Mouse (Mus musculus) neural tube, embryonic 13.5 days (tissue): ENCODE measurements around the gene Mapk1. TPM values are rescaled to one million over a fixed set of nuclear protein-coding genes. Genes with fewer than 3 reads are reported as not detected.

Source experiments
- ATAC-seq: fragments of 200-750 bp; cut with Nextera tagmentation; 2 replicates; pipeline ENCODE4 v1.8.0; 2017; ENCODE audit warnings: low read depth, mild to moderate bottlenecking, moderate TSS enrichment, moderate library complexity
- H3K27ac ChIP-seq: fragments of 300-500 bp; sonication (generic); replicated peaks from 2 replicates; pipeline ENCODE4 v1.5.1; 2015; ENCODE audit warnings: moderate library complexity, mild to moderate bottlenecking, inconsistent platforms
- H3K27me3 ChIP-seq: fragments of 300-500 bp; sonication (generic); 2 replicates; pipeline ENCODE4 v1.6.1; 2015; ENCODE audit warnings: mild to moderate bottlenecking, inconsistent platforms
- H3K36me3 ChIP-seq: fragments of 300-500 bp; sonication (generic); 2 replicates; pipeline ENCODE4 v1.6.1; 2015; ENCODE audit warnings: mild to moderate bottlenecking, inconsistent platforms
- H3K4me1 ChIP-seq: fragments of 300-500 bp; sonication (generic); replicated peaks from 2 replicates; pipeline ENCODE4 v1.6.1; 2015; ENCODE audit warnings: inconsistent platforms
- H3K4me2 ChIP-seq: fragments of 300-500 bp; sonication (generic); 2 replicates; pipeline ENCODE4 v1.6.1; 2015; ENCODE audit warnings: inconsistent platforms, mild to moderate bottlenecking, moderate library complexity
- H3K4me3 ChIP-seq: fragments of 300-500 bp; sonication (generic); 2 replicates; pipeline ENCODE4 v1.5.1; 2015; ENCODE audit warnings: mild to moderate bottlenecking, inconsistent platforms
- H3K9ac ChIP-seq: fragments of 300-500 bp; sonication (generic); 2 replicates; pipeline ENCODE4 v1.6.1; 2015; ENCODE audit warnings: moderate library complexity, mild to moderate bottlenecking, inconsistent platforms
- H3K9me3 ChIP-seq: fragments of 300-500 bp; sonication (generic); 2 replicates; pipeline ENCODE4 v1.6.1; 2016; ENCODE audit warnings: inconsistent platforms
- WGBS: fragments of 180-500 bp; shearing (Covaris S2); methylation state at CpG from one replicate; pipeline ENCODE4 v1.1.7; 2015; 5-methylcytosine and 5-hydroxymethylcytosine counted together
- polyA plus RNA-seq: library from polyadenylated mRNA; unstranded; fragments of >200 nt; fragmentation: Nextera tagmentation; extraction: Ambion mirVana; gene quantifications from 2 replicates; pipeline ENCODE4 v1.2.1, GENCODE M21; 2015

Mapk1 gene
- polyA plus RNA-seq, 1 experiment from 2014 or later: 180 TPM

GRCm38 (mm10) chr16:17024469-17025148, 41.4 kb downstream of the Mapk1 start:
- Histone ChIP-seq H3K4me3 (no peak overlapping the region), H3K27ac (no peak overlapping the region), H3K4me2 (no peak overlapping the region), H3K4me1 (no peaks in the 10 kb centered on the region), H3K9me3 (no peaks in the 10 kb centered on the region), H3K9ac (no peak overlapping the region), H3K36me3 (peaks cover 73% of the 10 kb centered on the region), H3K27me3 (no peaks in the 10 kb centered on the region)
- ATAC-seq: no peak
- WGBS: 84% methylated on average over 3 of the region's 3 CpGs

- no peaks in the 10 kb centered on the region for H3K9me3 ChIP-seq
- no peak overlapping the region for H3K9ac ChIP-seq
- no peak overlapping the region for H3K4me3 ChIP-seq
- H3K27ac ChIP-seq: no peak overlapping the region
- no peaks in the 10 kb centered on the region for H3K4me1 ChIP-seq
- H3K4me2 ChIP-seq: no peak overlapping the region
- H3K36me3 ChIP-seq: peaks cover 56% of the 10 kb centered on the region
- no peaks in the 10 kb centered on the region for H3K27me3 ChIP-seq
- no peak for ATAC-seq
- 52% methylated on average over 4 of the region's 4 CpGs for WGBS
These were observed 47.0 kb downstream of the Mapk1 start for GRCm38 (mm10) chr16:17029971-17030695.

- 95% methylated on average over 2 of the region's 2 CpGs for WGBS
These were observed 50.6 kb downstream of the Mapk1 start for GRCm38 (mm10) chr16:17033754-17034153.

GRCm38 (mm10) chr16:17040716-17041115, 57.5 kb downstream of the Mapk1 start:
- H3K4me3 ChIP-seq: no peak overlapping the region
- H3K27me3 ChIP-seq: no peaks in the 10 kb centered on the region
- ATAC-seq: no peak
- H3K4me1 ChIP-seq: peaks cover 4% of the 10 kb centered on the region; the same call in 1 of the 2 replicates
- H3K9ac ChIP-seq: no peak overlapping the region
- no peak overlapping the region for H3K4me2 ChIP-seq
- no peak overlapping the region for H3K27ac ChIP-seq
- peaks cover 92% of the 10 kb centered on the region for H3K36me3 ChIP-seq
- 97% methylated on average over 3 of the region's 3 CpGs for WGBS
- no peaks in the 10 kb centered on the region for H3K9me3 ChIP-seq

More at GRCm38 (mm10) chr16:17033754-17034153, 50.6 kb downstream of the Mapk1 start:
- Histone ChIP-seq H3K27me3 (no peaks in the 10 kb centered on the region), H3K9me3 (no peaks in the 10 kb centered on the region), H3K4me3 (no peak overlapping the region), H3K4me2 (no peak overlapping the region), H3K36me3 (peaks cover 59% of the 10 kb centered on the region), H3K27ac (no peak overlapping the region), H3K4me1 (no peaks in the 10 kb centered on the region), H3K9ac (no peak overlapping the region)
- ATAC-seq: no peak

GRCm38 (mm10) chr16:17041417-17041816, 58.2 kb downstream of the Mapk1 start:
- no peak overlapping the region for H3K4me3 ChIP-seq
- H3K4me2 ChIP-seq: no peak overlapping the region
- H3K27ac ChIP-seq: no peak overlapping the region
- H3K9ac ChIP-seq: no peak overlapping the region
- peaks cover 90% of the 10 kb centered on the region for H3K36me3 ChIP-seq
- no peaks in the 10 kb centered on the region for H3K9me3 ChIP-seq
- WGBS: 100% methylated on average over 1 of the region's 1 CpGs
- H3K4me1 ChIP-seq: peaks cover 4% of the 10 kb centered on the region; the same call in 1 of the 2 replicates
- H3K27me3 ChIP-seq: no peaks in the 10 kb centered on the region
- ATAC-seq: no peak

GRCm38 (mm10) chr16:17044320-17044719, 61.1 kb downstream of the Mapk1 start:
- no peak overlapping the region for H3K4me2 ChIP-seq
- peaks cover 4% of the 10 kb centered on the region; the same call in 1 of the 2 replicates for H3K4me1 ChIP-seq
- ATAC-seq: no peak
- H3K9me3 ChIP-seq: no peaks in the 10 kb centered on the region
- no peak overlapping the region for H3K9ac ChIP-seq
- H3K27me3 ChIP-seq: no peaks in the 10 kb centered on the region
- H3K4me3 ChIP-seq: no peak overlapping the region
- 82% methylated on average over 3 of the region's 3 CpGs for WGBS
- peaks cover 85% of the 10 kb centered on the region for H3K36me3 ChIP-seq
- no peak overlapping the region for H3K27ac ChIP-seq

- WGBS: 38% methylated on average over 3 of the region's 3 CpGs
- no peak overlapping the region for H3K4me3 ChIP-seq
- peaks cover 4% of the 10 kb centered on the region; the same call in 1 of the 2 replicates for H3K4me1 ChIP-seq
- ATAC-seq: no peak
- no peaks in the 10 kb centered on the region for H3K9me3 ChIP-seq
- H3K27ac ChIP-seq: no peak overlapping the region
- H3K4me2 ChIP-seq: no peak overlapping the region
- no peak overlapping the region for H3K9ac ChIP-seq
- H3K27me3 ChIP-seq: no peaks in the 10 kb centered on the region
- H3K36me3 ChIP-seq: peaks cover 81% of the 10 kb centered on the region
These were observed 62.1 kb downstream of the Mapk1 start for GRCm38 (mm10) chr16:17045287-17045686.

GRCm38 (mm10) chr16:17049886-17050285, 66.7 kb downstream of the Mapk1 start:
- Histone ChIP-seq H3K4me1 (peaks cover 4% of the 10 kb centered on the region; the same call in 1 of the 2 replicates), H3K36me3 (peaks cover 38% of the 10 kb centered on the region), H3K27ac (no peak overlapping the region), H3K4me3 (no peak overlapping the region), H3K9ac (no peak overlapping the region), H3K9me3 (no peaks in the 10 kb centered on the region), H3K27me3 (no peaks in the 10 kb centered on the region), H3K4me2 (no peak overlapping the region)
- no peak for ATAC-seq
- WGBS: 91% methylated on average over 1 of the region's 1 CpGs

GRCm38 (mm10) chr16:17052087-17052486, 68.9 kb downstream of the Mapk1 start:
- Histone ChIP-seq H3K9me3 (no peaks in the 10 kb centered on the region), H3K36me3 (peaks cover 25% of the 10 kb centered on the region), H3K4me3 (no peak overlapping the region), H3K9ac (no peak overlapping the region), H3K4me2 (no peak overlapping the region), H3K27me3 (no peaks in the 10 kb centered on the region), H3K4me1 (peaks cover 15% of the 10 kb centered on the region; the same call in 1 of the 2 replicates), H3K27ac (no peak overlapping the region)
- ATAC-seq: 0 out of 2 replicates have a peak, but pooled peaks have one; percentile 21
- 76% methylated on average over 7 of the region's 7 CpGs for WGBS

- Histone ChIP-seq H3K27ac (no peak overlapping the region), H3K27me3 (no peaks in the 10 kb centered on the region), H3K4me3 (no peak overlapping the region), H3K4me1 (peaks cover 15% of the 10 kb centered on the region; the same call in 1 of the 2 replicates), H3K9me3 (no peaks in the 10 kb centered on the region), H3K36me3 (peaks cover 8% of the 10 kb centered on the region), H3K9ac (no peak overlapping the region), H3K4me2 (no peak overlapping the region)
- no peak for ATAC-seq
- WGBS: 80% methylated on average over 3 of the region's 3 CpGs
These were observed 70.7 kb downstream of the Mapk1 start for GRCm38 (mm10) chr16:17053903-17054302.

GRCm38 (mm10) chr16:17055584-17055983, 72.4 kb downstream of the Mapk1 start:
- Histone ChIP-seq H3K9ac (no peak overlapping the region), H3K4me1 (peaks cover 15% of the 10 kb centered on the region; the same call in 1 of the 2 replicates), H3K27me3 (no peaks in the 10 kb centered on the region), H3K36me3 (no peaks in the 10 kb centered on the region), H3K4me2 (no peak overlapping the region), H3K9me3 (no peaks in the 10 kb centered on the region), H3K27ac (peak overlapping the region; percentile 59), H3K4me3 (no peak overlapping the region)
- peak; percentile 54 for ATAC-seq
- 32% methylated on average over 3 of the region's 3 CpGs for WGBS

- Histone ChIP-seq H3K4me3 (no peak overlapping the region), H3K4me2 (no peak overlapping the region), H3K9me3 (no peaks in the 10 kb centered on the region), H3K9ac (no peak overlapping the region), H3K27ac (no peak overlapping the region), H3K4me1 (no peaks in the 10 kb centered on the region), H3K27me3 (peaks cover 3% of the 10 kb centered on the region; the same call in 1 of the 2 replicates), H3K36me3 (no peaks in the 10 kb centered on the region)
- 76% methylated on average over 1 of the region's 1 CpGs for WGBS
- no peak for ATAC-seq
These were observed 79.2 kb downstream of the Mapk1 start for GRCm38 (mm10) chr16:17062338-17062737.
